Mouse (Mus musculus) forebrain, embryonic 15.5 days (tissue): ENCODE measurements at regions not wholly inside any gene's neighbourhood (a gene's known extent, or its start where the extent isn't known, plus 50 kb on each side); places are given as distances from the start of the nearest gene placed in this dataset.

ENCODE experiments used
- ATAC-seq: fragments of 200-750 bp; cut with Nextera tagmentation; replicated peaks from 2 replicates; pipeline ENCODE4 v1.8.0; 2017; ENCODE audit warnings: mild to moderate bottlenecking, moderate TSS enrichment, moderate library complexity
- H3K27ac ChIP-seq: fragments of 300-500 bp; sonication (generic); replicated peaks from 2 replicates; pipeline ENCODE4 v1.5.1; 2015; ENCODE audit warnings: mild to moderate bottlenecking, inconsistent platforms
- H3K27me3 ChIP-seq: fragments of 300-500 bp; sonication (generic); 2 replicates; pipeline ENCODE4 v1.6.1; 2015; ENCODE audit warnings: inconsistent platforms
- H3K36me3 ChIP-seq: fragments of 300-500 bp; sonication (generic); 2 replicates; pipeline ENCODE4 v1.6.1; 2015; ENCODE audit warnings: mild to moderate bottlenecking, inconsistent platforms
- H3K4me1 ChIP-seq: fragments of 300-500 bp; sonication (generic); 2 replicates; pipeline ENCODE4 v1.6.1; 2015; ENCODE audit warnings: inconsistent platforms
- H3K4me2 ChIP-seq: fragments of 300-500 bp; sonication (generic); replicated peaks from 2 replicates; pipeline ENCODE4 v1.6.1; 2015; ENCODE audit warnings: mild to moderate bottlenecking, inconsistent platforms
- H3K4me3 ChIP-seq: fragments of 300-500 bp; sonication (generic); 2 replicates; pipeline ENCODE4 v1.5.1; 2015; ENCODE audit warnings: mild to moderate bottlenecking, inconsistent platforms
- H3K9ac ChIP-seq: fragments of 300-500 bp; sonication (generic); replicated peaks from 2 replicates; pipeline ENCODE4 v1.6.1; 2015; ENCODE audit warnings: mild to moderate bottlenecking, inconsistent platforms
- H3K9me3 ChIP-seq: fragments of 300-500 bp; sonication (generic); 2 replicates; pipeline ENCODE4 v1.6.1; 2016; ENCODE audit warnings: inconsistent platforms
- WGBS: fragments of 180-500 bp; shearing (Covaris S2); methylation state at CpG from one replicate; pipeline ENCODE4 v1.1.7; 2015; ENCODE audit warnings: mixed read lengths; 5-methylcytosine and 5-hydroxymethylcytosine counted together

DNA sequence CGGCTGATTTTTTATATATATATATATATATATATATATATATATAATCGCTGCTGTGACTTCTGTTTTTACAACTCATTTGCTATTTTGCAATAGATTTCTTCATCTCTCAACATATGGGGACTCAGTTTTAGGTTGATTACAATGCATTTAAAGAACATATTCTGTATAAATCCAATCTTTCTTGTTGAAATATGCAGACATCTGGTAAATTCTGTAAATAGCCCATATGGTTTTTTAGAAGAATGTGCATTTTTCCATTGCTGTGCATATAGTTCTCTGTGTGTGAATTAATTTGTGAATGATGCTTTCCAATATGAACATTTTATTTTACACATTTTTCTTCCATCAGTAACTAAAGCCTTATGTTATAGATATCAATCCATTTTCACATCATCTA lies 457.2 kb upstream of the Edil3 start:
- H3K9ac ChIP-seq, result no peak overlapping the region
- H3K27me3 ChIP-seq, result no peaks in the 10 kb centered on the region
- H3K4me1 ChIP-seq, result no peaks in the 10 kb centered on the region
- no peak overlapping the region for H3K27ac ChIP-seq
- 82% methylated on average over 2 of the region's 2 CpGs for WGBS
- H3K9me3 ChIP-seq, result no peaks in the 10 kb centered on the region
- no peak overlapping the region for H3K4me3 ChIP-seq
- H3K4me2 ChIP-seq, result no peak overlapping the region
- peak; percentile 43; the same call in 1 of the 2 replicates for ATAC-seq
- no peaks in the 10 kb centered on the region for H3K36me3 ChIP-seq
